Mouse (Mus musculus): ENCODE measurements at regions not wholly inside any gene's neighbourhood (a gene's known extent, or its start where the extent isn't known, plus 50 kb on each side); places are given as distances from the start of the nearest gene placed in this dataset.
A peak's percentile ranks its signal among the peaks of the same experiment; 100 is the strongest.

DNA sequence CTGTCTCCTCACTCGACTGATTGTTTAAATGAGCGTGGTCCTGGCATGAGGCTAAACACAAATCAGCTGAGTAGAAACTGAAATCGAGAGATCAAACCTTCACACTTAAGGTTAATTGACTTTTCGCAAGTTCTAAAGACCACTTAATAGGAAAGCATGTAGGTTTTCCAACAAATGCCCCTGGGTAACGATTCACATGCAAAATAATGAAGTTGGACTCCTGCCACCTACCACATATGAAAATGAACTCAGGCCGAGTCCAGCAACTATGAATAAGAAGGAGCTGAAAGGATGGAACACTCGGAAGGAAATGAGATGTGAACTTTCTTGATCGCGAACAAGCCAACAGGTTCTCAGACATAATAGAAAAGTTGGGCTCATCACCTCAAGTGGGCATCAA, 812.0 kb downstream of the Tmem132b start:
- DNase-seq, result no peak

DNA sequence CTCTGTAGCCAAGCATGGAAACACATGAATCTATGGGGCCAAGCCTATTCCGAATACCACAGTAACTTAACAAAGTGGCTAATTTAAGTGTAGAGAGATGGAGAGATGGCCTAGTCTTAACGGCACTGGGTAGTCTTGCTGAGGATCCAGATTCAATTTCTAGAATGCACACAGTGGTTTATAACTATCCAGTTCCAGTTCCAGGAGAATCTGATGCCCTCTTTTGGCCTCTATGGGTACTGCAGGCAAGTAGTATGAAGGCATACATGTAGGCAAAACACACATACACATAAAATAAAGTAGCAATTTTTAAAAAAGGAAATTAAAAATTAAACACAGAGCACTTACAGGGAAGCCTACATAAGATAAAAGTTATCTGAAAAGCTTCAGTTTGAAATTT, 819.4 kb downstream of the Tmem132b start:
- no peak for DNase-seq

DNA sequence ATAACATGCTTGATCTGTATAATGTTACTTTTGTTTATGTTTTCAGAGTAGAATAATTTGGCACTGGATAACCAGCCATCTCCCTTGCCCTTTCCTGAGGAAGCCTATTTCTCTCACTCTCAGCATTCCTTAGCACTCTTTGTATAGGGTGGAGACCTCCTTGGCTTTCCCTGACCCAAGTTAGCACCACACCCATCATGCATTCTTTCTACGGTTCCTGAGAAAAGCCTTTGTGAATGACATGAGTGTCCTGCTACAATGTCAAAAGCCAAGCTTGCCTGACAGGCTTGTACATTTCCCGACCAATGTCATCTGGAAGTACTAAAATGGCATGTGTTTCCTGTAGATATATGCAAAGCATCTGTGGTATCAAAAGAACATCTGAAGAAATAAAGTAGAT, 837.9 kb downstream of the Tmem132b start:
- no peak for DNase-seq

DNA sequence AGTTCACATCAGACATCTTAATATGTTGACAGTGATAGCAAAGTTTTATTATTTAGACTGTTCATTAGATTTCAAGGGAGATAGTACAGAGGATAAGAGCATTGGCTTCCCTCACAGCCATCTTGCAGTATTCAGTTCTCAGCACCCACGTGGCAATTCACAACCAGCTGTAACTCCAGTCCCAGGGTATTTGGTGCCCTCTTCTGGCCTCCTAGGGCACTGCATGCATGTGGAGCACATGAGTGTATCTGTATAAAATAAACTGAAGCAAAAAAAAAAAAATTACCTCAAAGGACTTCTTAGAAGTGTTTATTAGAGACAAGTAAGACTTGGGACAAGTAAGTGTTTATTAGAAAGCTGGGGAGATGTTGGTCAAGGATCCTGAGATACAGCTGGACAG, 849.3 kb upstream of the Tmem132c start:
- DNase-seq, result no peak

DNA sequence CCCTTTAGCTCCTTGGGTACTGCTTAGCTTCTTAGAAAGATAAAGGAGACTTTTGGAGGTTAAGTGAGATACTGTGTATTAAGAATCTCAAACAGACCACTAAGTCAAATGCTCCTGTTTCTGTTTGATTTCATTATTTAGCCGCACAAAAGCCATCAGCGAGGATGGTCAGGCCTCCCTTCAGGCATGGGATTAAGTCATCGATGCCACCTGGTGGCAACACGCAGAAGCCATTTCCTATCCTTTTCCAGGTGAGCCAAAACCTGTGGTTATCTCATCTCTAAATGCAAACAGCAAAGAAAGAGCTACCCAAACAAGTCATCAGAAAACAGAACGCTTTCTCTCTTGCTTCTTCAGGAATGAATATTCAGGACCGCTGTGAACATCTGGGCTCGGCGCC, 846.3 kb upstream of the Tmem132c start:
- DNase-seq, result no peak

DNA sequence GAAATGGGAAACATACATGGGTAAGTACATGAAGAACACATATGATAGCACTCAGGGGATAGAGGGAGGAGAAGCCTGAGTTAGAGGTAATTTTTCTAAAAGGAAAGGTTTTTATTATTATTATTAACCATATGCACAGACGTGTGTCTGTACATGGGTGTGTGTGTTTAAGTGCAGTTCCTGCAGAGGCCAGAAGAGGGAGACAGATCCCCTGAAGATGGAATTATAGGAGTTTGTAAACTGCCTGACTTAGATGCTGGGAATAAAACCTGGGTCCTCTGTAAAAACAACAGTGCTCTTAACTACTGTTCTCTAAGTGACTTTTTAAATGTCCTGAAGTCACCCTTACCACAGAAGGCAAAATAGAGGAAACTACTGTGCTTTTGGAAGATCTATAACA, 809.9 kb upstream of the Tmem132c start:
- no peak for DNase-seq

DNA sequence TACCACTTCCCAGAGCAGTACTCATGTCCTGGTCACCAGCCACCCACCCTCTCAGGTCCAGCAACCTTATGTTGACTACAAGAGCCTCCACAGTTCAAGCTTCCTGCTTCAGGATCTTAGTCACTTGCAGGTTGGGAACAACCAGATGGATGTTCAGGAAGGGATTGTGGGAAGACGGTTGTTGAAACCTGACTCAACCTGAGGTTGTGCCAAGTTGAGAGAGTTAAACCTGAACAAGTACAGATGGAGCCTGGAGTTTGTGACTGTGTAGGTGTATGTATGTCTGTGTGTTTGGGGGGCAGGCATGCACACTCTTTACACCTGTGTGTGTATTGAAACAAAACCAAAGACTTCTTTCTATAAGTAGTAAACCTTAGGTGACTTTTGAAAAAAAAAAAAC, 802.9 kb upstream of the Tmem132c start:
- no peak for DNase-seq

DNA sequence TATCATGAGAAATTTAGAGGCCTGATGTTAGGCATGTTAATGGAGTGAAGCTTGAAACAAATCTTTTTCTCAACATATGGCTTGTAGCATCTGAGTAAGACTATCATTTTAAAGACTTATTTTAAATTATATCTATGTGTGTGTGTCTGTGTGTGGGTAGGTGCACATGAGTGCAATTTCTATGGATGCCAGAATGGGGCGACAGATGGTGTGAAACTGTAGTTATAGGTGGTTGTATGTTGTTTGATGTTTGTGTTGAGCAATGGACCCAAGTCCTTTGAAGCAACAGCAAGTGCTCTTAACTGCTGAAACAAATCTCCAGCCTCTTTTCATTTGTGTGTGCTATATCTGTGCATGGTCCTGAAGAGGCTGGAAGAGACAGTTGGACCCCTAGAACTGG, 801.1 kb upstream of the Tmem132c start:
- no peak for DNase-seq

DNA sequence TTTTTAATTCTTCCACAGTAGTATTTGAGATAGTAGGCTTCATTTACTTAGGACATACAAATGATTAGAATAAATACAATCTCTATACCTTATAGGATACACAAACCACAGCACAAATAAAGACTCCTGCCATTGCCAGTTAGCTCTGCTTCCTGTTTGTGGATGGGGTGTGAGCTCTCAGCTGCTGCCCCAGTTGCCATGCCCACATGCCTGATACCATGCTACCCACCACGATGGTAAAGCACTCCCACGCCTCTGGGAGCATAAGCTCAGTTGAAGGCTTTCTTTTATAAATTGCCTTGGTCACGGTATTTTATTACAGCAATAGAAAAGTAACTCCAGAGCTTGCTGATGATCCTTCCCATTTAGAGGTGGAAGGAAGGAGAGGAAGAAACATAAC, 765.8 kb upstream of the Tmem132c start:
- no peak for DNase-seq

DNA sequence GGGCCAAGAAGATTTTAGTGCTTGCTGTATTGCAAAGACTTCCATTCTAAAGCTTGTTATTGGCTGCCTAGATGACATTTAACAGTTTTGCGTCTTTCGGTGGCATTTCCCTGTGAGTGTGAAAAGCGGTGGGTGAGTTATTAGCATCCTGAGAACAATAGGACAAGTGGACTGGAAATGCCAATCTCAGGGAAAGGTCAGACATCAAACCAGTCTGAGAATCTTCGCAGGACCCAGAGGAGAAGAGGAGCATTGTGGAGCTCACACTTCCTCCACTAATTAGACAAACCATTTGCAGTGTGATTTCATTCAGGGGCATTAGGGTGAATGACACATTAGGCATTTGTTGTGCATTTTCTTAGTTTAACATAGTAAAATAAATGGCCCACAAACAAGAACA, 719.5 kb upstream of the Tmem132c start:
- no peak for DNase-seq

DNA sequence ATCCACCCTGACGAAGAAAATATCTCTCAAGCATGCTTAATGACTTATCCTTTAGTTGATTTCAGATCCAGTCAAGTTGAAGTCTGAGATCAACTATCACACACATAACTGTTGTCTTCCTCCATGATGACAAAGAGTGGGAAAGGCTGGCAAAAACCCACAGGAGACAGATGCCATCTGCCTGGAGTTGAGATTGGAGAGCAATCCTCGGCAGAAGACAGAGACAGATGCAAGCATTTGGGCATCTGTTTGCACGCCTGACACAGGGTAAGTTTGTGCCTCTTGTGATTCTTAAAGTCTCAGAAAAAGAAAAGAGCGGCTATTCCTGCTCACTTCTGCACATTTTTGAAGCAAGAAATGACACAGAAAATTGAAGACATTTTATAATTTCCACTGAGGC, 715.7 kb upstream of the Tmem132c start:
- DNase-seq, result no peak

DNA sequence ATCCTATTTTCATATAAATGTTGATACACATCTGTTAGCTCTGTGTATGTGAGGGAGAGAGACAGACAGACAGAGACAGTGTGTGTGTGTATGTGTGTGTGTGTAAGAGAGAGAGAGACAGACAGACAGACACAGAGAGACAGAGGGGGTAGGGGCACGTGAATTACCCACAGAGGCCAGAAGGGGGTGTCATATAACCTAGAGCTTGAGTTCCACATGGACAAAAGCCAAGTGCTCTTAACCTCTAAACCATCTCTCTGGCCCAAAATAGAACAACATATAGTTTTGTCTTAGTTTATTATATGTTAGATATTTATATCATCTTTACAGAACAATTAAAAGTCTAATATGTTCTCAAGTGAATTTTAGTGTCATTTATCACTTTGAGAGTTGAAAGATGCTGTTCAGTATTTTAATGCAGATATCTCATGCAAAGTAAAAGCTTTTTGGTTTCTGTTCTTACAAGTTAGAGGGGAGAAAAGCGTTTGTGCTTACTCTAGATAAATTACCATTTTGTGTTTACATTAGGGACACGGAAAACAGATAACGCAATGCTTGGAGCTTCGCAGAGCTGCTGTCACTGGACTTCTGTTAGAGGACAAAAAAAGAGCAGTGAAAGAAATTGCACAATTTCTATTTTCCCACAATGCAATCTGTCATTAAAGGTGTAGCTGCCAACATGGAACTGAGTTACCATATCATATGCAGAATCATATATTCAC, 710.6 kb upstream of the Tmem132c start:
- no peak for DNase-seq

DNA sequence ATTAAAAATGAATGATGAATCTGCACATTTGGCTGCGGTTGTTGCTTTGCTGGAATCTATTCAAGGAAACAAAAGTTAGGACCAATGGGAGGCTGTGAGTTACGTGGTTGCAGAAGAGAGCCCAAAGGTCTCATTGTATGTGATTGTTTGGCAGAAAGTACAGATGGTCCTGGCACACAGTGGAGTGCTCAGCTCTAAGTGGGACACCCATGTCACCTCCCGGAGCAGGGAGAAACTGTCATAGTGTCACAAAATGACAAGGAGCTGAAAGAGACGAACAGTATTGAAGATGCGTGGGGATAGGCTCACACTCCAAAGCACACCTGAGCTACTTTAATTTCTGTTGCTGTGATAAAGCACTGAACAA, 710.1 kb upstream of the Tmem132c start:
- no peak for DNase-seq

DNA sequence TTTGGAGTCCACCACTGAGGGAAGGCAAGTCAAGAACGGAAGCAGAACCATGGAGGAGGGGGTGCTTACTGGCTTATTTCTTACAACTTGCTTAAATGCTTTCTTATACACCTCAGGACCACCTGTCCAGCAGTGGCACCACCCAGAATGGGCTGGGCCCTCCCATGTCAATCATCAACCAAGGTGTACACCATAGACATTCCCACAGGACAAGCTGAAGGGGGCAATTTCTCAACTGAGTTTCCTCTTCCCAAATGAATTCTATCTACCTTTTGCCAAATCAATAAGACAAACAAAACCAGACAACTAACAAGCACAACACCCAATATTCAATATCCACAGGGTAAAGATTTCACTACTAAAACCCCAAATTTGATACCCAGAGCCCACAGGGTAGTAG, 709.6 kb upstream of the Tmem132c start:
- DNase-seq, result no peak

DNA sequence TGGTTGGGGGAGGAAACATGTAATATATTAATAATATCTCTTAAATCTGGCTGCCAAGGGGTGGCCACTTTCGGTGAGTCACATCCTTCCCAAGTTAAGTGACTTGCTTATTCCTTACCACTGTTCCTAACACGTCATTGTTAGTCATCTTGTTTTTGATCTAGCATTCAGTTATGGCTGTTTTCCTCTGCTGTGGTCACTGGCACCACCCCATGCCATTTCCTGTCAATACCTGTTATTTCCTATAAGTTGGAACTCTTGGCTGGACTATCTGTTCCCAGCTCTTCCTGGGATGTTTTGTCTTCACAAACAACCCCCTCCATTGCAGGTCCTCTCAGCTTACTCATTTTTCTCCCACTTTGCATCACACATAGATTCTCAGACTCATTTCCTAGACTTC, 703.5 kb upstream of the Tmem132c start:
- DNase-seq, result no peak

DNA sequence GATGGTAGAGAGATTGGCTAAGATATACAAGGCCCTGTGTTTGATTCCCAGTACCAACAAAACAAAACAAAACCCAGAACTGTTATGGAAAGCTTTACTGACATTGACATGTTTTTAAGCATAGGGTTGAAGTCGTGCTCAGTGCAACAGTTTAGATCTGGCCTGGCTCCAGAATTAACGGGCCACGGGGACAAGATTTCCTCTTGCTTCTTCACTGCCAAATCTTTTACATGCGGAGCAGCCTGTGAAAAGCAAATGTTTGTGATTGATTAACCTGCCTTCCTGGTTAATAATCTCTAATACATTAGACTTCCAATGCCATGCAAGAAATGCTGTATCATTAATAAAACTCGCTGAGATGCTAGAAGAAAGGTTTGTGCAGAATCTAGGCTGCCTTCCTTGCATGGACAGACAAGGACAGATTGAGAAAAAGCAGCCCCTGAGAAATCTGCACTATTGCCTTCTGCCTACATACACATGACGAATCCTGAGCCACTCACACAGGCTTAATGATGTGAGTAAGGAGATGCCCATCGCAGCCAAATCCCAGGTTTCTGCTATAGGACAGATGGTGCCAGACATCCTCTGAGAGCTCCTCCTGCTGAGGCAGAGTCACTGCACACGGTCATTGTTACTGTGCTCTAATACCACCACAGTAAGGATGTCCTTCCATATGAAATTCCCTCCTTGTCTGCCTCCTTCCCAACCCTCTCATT, 697.2 kb upstream of the Tmem132c start:
- no peak for DNase-seq

DNA sequence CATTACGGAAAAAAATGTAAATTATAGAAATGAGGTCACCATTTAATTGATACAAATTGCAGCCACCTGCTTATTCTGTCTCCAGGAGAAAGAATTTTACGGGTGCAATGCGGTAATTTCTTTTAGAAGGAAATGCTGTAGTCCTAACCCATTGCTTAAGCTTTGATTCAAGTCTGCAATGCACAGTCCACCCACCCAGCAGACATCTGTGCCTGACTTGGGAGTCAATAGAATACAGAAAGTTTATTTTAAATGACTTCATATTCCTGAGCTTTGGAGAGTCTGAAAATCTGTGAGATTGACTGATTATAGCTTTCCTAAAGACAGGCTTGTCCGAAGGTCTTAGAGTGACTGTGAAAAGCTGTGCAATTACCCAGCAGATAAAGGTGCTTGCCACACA, 693.8 kb upstream of the Tmem132c start:
- no peak for DNase-seq

DNA sequence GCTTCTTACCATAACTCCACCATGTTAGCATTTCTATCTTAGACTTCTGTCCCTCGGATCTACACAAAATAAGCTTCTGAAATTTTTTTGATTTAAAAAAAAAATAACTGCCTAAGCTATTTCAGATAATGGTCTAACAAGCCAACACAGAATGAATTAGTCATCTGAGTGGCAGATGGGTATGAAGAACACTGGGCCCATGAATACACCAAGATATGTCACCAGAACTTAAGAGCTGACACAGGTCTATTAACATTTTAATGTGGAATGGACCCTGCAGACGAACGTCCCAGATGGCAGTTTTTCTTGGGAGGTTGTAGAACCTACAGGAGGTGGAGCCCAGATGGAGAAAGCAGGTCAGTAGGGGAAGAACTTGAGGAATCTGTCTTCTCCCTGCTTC, 689.9 kb upstream of the Tmem132c start:
- DNase-seq, result no peak

DNA sequence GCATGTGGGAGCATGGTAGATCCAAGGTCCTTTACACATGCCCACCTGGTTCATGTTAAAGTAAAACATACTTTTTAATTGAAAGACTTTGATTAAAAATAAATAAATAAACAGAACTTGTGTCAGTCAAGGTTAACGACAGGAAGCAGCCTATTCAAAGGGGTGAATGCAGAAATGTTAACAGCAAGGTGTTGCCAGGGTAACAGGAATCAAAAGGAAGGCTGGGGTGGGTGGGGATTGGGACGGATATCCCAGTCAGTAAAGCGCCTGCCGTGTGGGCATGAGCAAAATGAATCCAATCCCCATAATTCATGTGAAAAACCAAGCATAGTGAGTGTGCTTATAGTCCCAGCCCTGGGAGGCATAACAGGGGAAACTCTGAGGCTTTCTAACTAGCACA, 682.6 kb upstream of the Tmem132c start:
- no peak for DNase-seq

DNA sequence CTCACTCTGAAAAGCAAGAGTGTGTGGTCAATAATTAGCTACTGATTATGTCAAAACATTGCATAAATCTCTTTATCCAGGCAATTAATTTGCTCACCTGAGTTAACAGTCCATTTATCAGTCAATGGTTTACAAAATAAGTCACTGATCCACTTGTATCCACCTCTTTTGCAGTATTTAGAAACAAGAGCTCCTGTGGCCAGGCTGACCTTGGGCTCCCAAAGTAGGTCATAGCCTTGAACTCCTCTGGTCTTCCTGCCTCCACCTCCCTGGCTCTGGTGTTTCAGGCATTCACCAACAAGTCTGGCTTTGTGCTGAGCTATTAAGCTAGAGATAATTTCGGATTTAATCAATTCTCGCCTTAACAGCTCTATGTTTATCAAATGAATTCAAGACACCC, 675.8 kb upstream of the Tmem132c start:
- DNase-seq, result no peak

DNA sequence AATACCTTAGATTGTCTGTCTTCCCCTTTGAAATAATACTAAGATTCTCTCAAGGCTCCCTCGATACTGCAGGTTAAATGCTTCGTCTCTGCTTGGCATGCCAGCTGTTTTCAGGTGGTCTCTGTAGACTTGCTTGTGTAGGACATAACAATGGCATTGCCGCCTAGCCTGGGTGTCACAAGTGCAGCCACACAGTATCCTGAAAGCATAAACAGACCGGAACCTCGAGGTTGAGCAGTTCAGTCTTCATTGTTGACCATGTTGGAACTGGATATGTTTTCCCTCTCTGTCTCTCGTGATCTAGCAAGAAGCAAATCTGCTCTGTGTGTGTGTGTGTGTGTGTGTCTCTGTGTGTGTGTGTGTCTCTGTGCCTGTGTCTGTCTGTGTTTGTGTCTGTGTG, 675.4 kb upstream of the Tmem132c start:
- DNase-seq, result no peak

DNA sequence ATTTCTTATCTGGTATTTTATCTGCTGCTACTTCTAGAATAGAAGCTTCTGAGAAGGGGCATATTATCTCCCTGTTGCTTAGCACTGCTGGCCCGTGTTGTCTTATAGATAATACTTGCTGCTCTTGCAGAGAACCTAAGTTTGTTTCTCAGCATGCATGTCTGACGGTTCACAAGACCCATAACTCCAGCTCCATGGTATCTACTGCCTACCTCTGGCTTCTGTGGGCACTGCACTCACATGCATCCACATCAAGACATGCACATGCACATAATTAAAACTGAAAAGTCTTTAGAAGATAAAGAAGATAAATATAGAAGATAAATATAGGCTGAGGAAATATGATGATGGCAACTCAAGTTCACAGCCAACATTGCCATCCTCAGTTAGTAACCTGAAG, 667.8 kb upstream of the Tmem132c start:
- no peak for DNase-seq

DNA sequence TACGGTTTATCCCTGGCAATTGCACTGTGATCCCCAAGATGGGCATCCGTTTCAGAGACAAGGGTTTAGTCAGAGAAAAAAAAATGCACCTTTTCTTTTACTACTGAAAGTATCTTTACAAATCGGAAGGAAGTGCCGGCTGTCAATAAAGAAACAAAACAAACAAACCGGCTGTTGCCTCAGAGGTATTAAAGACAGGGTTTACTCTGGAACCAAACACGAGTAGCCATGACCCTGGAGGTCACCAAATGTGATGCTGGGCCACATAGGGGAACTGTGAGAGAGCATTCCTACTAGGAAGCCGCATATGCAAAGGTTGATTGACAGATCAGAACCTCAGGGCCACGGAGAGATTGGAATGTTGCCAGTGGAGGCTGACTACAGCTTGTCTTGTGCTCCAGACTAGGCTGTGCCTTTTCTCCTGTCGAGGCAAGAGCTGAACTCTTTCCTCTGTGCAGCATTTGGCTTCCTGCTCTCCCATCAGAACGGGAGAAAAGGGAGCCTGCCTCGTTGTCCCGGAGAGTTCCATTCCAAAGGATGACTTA, 643.8 kb upstream of the Tmem132c start:
- peak; percentile 5 for DNase-seq

DNA sequence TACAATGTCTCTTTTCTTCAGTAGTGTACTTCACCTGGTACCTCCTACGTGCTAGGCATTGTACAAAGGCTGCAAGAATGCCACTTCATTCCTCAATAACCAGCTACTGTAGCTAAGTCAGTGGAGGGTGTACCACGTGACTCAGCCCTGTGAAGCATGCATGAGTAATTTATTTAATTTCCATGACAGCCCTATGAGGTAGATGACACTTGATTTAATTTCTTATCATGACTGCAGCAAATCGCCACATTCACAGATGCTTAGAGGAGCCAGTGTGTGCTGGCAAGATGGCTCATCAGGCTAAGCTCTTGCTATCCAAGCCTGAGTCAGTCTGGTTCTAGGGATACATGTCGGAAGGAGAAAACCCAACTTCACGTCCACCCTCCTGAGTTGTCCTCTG, 642.0 kb upstream of the Tmem132c start:
- DNase-seq, result no peak

DNA sequence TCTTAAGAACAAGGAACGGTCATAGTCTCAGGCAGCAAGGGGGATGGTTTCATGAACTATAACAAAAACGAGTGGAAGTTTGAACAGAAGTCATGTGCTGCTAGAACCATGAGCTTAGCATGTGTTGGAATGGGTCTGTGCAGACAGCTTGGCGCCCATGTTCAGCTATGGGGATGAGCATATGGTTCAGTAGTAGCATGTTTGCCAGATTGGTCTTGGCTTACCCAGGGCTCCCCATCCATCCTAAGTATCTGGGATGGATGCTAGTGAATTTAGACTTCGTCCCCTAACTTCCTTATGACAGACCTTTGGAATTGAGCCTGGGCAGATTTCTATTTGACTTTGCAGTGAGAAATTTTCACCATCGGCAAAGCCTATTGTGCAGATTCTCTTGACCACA, 634.9 kb upstream of the Tmem132c start:
- DNase-seq, result no peak
